Mouse (Mus musculus) fat pad, adult 2 months (tissue): ENCODE data around the gene Cd52.
"Not testable (repeated sequence)": the region's sequence is repeated elsewhere in the genome, so short reads cannot be mapped to it uniquely, and the experiment has no call there.

Experiments used
- DNase-seq: peaks from one replicate; pipeline ENCODE4 v3.0.0-alpha.2; 2011; ENCODE audit warnings: low read depth, low spot score; ENCODE audit errors: extremely low read depth

Gene Cd52

GRCm38 (mm10) chr4:134094923-134095547 lies at the start of gene Cd52:
TSS of gene Cd52 (minus strand) at chr4:134095082.
- DNase-seq, result no peak

- not testable (repeated sequence) for DNase-seq
Measured at GRCm38 (mm10) chr4:134144297-134144696, 49.4 kb upstream of the Cd52 start.

DNA sequence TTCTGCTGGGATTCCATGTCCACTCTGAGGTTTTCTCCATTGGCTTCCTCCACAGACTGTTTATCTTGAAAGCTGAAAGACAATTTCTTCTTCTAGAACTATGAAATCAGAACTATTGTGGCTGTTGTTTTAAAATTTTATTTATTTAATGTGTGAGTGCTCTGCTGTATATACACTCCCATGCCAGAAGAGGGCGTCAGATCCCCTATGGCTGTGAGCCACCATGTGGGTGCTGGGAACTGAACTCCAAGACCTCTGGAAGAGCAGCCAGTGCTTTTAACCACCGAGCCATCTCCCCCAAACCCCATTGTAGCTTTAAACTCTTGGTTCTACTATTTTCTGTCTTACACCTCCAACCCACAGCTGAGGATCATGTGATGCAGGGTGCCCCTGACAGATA lies 44.0 kb upstream of the Cd52 start:
- no peak for DNase-seq

GRCm38 (mm10) chr4:134136280-134136926 lies 41.5 kb upstream of the Cd52 start:
- DNase-seq, result no peak

GRCm38 (mm10) chr4:134132519-134133095 lies 37.7 kb upstream of the Cd52 start:
- DNase-seq, result no peak

DNA sequence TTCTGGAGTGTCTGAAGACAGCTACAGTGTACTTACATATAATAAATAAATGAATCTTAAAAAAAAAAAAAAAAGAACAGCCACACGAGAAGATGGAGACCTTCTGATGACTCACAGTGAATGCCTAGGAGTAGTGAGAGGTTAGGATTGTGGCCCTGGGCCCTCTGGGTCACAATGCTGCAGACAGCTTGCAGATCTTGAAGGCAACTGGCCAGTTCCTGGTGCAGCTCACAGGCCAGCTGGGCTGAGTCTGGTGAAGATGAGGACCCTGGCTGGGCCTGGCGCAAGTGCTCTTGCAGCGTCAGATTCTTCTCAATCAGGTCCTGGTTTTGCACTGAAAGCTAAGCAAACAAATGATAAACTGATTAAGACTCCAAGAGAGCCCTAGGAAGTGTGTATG lies 37.2 kb upstream of the Cd52 start:
- no peak for DNase-seq

- no peak for DNase-seq
Measured at GRCm38 (mm10) chr4:134129482-134129881, 34.6 kb upstream of the Cd52 start.

GRCm38 (mm10) chr4:134128983-134129362 lies 34.1 kb upstream of the Cd52 start:
- DNase-seq, result no peak

- DNase-seq, result no peak
Measured at GRCm38 (mm10) chr4:134128221-134128982, 33.5 kb upstream of the Cd52 start, which contains the start of gene Sh3bgrl3. TSS of gene Sh3bgrl3 (minus strand) at chr4:134128789.

DNA sequence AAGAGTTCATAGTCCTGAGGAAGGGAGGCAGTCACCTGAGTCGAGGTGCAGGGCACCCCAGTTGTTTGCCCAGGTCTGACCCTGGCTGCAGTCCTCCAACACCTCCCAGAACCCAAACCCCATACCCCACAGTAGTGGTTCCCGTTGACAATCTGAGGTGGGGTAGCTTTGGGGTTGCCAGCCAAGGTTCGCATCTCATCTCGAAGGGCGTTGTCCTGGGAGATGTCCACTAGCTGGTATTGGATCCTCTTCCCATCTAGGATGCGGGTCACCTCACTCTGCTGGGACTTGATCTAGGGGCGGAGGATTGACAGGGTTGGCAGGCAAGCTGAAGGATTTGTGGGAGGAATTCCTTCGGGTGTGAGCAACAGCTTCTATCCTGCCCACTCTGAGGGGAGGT lies 32.9 kb upstream of the Cd52 start:
- DNase-seq, result no peak

DNA sequence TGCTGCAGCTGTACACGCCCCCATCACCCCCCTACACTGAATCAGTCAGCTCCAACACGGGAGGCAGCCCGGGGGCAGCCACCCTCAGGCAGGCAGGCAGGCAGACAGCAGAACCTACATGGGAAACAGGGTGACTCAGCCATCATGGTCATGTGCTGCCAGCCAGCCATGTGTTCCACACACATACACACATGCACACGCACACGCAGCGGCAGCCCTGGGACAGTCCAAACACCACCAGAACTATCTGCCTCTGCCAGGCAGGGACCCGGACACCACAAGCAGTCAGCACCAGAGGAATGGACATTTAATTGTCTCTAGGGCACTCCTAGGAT lies 32.2 kb upstream of the Cd52 start:
- no peak for DNase-seq

DNA sequence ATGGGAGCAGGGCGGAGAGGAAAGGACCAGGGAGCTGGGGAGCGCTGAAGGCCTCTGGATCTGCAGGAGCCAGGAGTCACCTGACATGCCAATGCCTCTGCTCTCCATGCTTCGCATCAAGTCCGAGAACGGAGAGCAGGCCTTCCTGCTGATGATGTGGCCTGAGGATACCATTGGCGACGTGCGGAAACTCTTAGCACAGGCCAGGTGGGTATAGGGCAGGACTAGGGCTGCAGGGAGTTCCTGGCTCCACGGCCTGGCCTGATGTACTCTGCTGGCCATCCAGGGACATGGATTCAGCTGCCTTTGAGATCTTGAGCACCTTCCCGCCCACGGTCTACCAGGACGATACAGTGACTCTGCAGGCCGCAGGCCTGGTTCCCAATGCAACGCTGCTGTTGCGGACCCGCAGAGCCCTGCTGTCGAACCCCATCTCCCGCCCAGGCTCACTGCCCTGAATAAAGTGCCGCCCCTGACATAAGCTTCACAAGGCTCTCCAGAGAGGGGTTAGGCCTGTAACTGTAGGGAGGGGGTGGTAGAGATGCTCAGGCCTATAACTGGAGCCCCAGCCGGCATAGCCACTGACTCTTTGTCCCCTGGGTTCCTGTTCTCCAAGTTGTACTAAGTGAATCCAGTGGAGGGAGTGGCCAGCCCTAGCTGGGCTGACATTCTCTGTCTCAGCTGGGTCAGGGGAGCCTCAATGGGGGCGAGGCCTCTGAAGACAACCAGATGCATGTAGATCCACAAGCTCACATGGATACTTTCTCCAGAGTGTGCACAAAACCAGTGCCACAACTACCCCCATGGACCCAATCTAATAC lies 31.6 kb upstream of the Cd52 start:
- DNase-seq, result no peak

DNA sequence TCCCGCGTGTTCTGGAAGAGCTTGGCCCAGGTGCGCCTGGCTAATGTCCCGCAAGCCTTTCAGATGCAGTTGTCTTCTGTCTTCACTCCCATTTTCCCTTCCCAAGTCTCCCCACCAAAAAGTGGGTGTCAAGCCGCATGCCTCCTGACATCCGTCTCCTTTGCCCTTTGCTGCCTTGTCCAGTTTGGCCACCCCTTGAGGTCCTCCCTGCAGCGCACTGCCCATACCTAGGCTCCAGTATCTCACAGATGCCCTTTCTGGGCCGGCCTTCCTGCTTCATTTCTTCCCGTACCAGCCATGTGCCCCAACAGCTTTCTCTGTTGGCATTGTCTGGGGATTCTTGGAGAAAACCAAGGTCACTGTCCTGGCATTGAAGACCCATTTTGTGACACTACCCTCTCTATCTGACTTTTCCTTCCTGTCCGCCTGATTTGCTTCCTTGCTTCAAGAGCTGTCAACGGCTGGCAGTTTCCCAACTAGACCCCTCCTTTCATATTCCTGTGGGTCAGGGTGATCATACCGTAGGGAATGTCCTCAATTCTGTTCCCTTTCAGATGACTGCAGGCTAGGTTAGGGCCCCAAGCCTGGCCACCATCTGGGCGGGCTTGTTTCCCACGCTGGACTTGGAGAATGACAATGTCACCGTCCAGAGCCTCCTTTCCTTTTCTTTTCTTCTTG lies 30.6 kb upstream of the Cd52 start:
- DNase-seq, result no peak

GRCm38 (mm10) chr4:134123680-134124551 lies 29.0 kb upstream of the Cd52 start:
- DNase-seq, result no peak

DNA sequence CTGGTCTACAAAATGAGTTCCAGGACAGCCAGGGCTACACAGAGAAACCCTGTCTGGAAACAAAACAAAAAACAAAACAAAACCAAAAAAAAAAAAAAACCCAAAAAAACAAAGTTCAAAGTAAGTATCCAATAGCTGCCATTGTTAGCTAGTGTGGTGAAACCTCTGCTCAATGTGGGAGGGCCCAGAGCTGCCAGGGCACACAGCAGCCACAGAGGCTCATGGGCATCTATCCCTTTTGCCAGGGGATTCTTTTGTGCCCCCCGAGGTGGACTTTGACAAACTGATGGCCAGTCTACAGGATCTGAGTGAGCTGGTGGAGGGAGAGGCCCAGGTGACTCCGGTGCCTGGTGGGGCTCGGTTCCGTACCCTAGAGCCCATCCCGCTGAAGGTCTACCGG lies 28.3 kb upstream of the Cd52 start:
- DNase-seq, result no peak

DNA sequence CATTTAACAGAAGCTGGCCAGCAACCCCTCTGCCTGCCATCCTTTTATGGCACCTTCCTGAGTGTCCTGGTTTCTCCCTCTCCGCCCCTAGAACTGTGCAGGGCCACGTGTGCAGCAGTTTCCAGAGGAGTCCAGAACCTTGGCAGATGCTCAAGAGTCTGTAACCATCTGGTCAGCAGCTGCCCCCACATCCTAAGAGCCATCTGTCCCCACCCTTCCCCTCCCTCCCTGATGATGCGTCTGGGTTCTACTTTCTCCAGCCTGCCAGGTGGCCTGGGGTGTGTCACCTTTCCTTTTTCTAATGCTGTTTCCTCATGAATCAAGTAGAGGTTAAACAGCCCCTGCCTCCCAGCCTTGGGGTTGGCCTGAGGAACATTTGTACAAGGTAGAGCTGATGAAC lies 27.4 kb upstream of the Cd52 start:
- DNase-seq, result no peak

DNA sequence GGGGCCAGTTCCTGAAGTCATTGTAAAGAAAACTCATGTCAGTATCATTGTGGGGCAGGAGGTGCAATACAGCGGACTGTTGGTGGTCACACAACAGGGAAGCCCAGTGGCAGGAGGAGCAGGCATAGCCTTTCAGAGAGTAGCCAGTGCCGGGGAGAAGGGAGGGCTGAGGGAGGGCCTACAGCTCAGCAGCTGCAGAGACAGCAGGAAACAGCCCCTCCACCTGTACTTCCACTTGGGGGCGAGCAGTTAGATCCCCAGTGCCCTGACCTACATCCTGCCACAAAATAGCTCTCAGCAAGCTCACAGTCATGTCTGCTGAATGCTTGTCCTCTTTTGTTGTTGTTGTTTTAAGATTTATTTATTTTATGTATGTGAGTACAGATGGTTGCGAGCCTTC lies 26.7 kb upstream of the Cd52 start:
- no peak for DNase-seq

DNA sequence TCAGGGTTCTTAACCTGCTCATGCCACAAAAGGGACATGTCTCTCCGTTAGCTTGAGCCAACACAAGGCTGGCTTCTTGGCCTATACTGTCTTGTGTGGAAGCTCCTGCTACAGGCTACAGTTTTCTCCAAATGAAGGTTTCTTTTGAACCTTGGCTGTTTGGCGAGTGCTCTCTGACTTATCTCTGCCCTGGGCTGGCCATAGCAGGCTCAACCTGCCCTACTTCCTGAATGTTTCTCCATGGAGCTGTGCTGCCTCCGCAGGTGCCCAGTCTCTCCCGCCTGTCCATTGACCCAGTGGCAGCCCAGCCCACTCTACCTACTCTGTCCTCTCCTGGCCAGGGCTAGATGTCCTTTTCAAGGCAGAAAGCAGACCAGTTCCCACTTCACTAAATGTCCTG lies 26.0 kb upstream of the Cd52 start:
- DNase-seq, result no peak

DNA sequence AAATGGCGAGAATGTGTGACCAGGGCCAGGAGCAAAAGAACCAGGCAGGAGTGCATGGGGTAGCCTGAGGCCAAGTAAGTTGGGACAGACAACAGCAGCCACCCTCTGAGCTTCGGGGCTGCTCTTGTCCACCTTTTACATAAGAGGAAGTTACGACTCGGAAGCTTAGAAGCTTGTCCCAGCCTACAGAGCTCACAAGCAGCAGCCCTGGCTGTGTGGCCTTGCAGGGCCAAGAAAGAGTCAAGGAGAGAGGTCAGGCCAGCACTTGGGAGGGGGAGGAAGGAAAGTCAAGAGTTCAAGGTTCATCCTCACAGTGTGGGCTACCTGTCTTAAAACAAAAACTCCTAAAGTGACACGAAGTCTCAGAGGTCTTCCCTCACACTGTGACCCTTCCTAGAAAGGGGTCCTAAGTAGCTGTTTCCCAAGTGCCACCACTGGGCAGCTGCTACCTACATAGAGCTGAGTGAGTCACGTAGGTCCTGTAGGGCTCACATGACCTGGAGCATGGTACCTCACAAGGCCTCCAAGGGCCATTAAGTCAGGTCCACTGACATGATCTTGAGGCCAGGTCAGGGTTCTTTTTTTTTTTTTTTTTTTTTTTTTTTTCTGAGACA lies 25.4 kb upstream of the Cd52 start:
- DNase-seq, result no peak
